Mouse (Mus musculus): Measurements from ENCODE around the gene Tmem232. TPM values are rescaled to one million over a fixed set of nuclear protein-coding genes. Genes with fewer than 3 reads are reported as not detected.

Tmem232 gene
- polyA plus RNA-seq, 1 experiment: 51.3 TPM

DNA sequence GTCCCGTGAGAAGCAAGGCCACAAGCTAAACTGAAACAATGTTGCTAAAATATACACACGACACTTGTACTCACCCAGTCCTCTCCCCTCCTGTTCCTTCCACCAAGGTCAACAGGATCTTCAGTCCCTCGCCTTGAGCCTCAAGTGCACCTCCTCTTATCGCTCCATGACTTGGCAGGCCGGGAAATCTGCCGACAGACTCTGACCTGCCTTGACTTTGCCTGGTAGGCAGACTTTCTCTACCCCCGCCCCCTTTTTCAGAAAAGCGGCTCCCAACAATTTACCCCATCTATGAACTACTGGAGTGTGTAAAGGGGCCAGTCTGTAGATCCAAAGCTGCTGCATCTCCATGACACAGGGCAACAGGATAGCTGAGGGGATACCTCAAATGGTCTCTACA lies 30.9 kb upstream of the Tmem232 start:
- H3K27me3 ChIP-seq (ENCODE audit: control insufficient read depth, insufficient read depth, low read length): no peaks in the 10 kb centered on the region
- TF ChIP-seq CTCF (IDR thresholded peaks at IDR 0.05; ENCODE audit: control insufficient read depth, insufficient read depth, insufficient replicate concordance, low read depth, low read length) (no peak), POLR2A (IDR thresholded peaks at IDR 0.05; ENCODE audit: control insufficient read depth, low read depth, low read length) (no peak)
- H3K4me3 ChIP-seq (ENCODE audit: control insufficient read depth, low read depth, low read length): no peak overlapping the region
- peak overlapping the region; percentile 45 for H3K27ac ChIP-seq (ENCODE audit: control insufficient read depth, insufficient read depth, low read depth, low read length)
- peaks cover 7% of the 10 kb centered on the region for H3K4me1 ChIP-seq (ENCODE audit: control insufficient read depth, insufficient read depth, low read length)
- H3K36me3 ChIP-seq (ENCODE audit: control insufficient read depth, insufficient read depth, low read length): no peaks in the 10 kb centered on the region

DNA sequence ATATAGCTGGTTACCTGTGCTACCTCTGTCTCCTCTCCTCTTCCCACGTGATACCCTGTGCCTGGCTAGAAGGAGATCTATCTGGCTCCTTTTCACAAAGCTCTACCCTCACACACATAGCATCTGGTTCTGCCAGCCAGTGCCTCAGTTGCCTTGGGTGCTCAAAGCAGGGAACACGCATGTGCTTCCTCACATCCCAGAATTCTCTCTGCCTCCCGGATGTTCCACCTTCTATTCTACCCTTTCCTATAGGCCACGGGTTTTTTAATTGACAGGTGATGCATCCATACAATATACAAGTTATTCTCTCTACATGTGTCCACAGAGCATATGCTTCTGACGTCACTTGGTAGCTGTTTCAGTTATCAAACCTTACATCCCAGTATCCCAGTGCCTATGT lies 23.6 kb upstream of the Tmem232 start:
- H3K4me3 ChIP-seq (ENCODE audit: control insufficient read depth, low read depth, low read length): no peak overlapping the region
- no peak overlapping the region for H3K27ac ChIP-seq (ENCODE audit: control insufficient read depth, insufficient read depth, low read depth, low read length)
- peaks cover under 1% of the 10 kb centered on the region for H3K4me1 ChIP-seq (ENCODE audit: control insufficient read depth, insufficient read depth, low read length)
- TF ChIP-seq POLR2A (IDR thresholded peaks at IDR 0.05; ENCODE audit: control insufficient read depth, low read depth, low read length) (no peak), CTCF (IDR thresholded peaks at IDR 0.05; ENCODE audit: control insufficient read depth, insufficient read depth, insufficient replicate concordance, low read depth, low read length) (no peak)
- H3K36me3 ChIP-seq (ENCODE audit: control insufficient read depth, insufficient read depth, low read length): no peaks in the 10 kb centered on the region
- no peaks in the 10 kb centered on the region for H3K27me3 ChIP-seq (ENCODE audit: control insufficient read depth, insufficient read depth, low read length)

- Histone ChIP-seq H3K36me3 (ENCODE audit: control insufficient read depth, insufficient read depth, low read length) (no peaks in the 10 kb centered on the region), H3K27ac (ENCODE audit: control insufficient read depth, insufficient read depth, low read depth, low read length) (no peak overlapping the region), H3K4me3 (ENCODE audit: control insufficient read depth, low read depth, low read length) (no peak overlapping the region), H3K4me1 (ENCODE audit: control insufficient read depth, insufficient read depth, low read length) (peaks cover 9% of the 10 kb centered on the region), H3K27me3 (ENCODE audit: control insufficient read depth, insufficient read depth, low read length) (no peaks in the 10 kb centered on the region)
- TF ChIP-seq CTCF (IDR thresholded peaks at IDR 0.05; ENCODE audit: control insufficient read depth, insufficient read depth, insufficient replicate concordance, low read depth, low read length): no peak
- TF ChIP-seq POLR2A (IDR thresholded peaks at IDR 0.05; ENCODE audit: control insufficient read depth, low read depth, low read length): no peak
Observed at GRCm38 (mm10) chr17:65563345-65563744, 22.8 kb upstream of the Tmem232 start.

GRCm38 (mm10) chr17:65562761-65563160 lies 22.2 kb upstream of the Tmem232 start:
- Histone ChIP-seq H3K36me3 (ENCODE audit: control insufficient read depth, insufficient read depth, low read length) (no peaks in the 10 kb centered on the region), H3K27me3 (ENCODE audit: control insufficient read depth, insufficient read depth, low read length) (no peaks in the 10 kb centered on the region), H3K4me1 (ENCODE audit: control insufficient read depth, insufficient read depth, low read length) (peaks cover 14% of the 10 kb centered on the region), H3K4me3 (ENCODE audit: control insufficient read depth, low read depth, low read length) (no peak overlapping the region), H3K27ac (ENCODE audit: control insufficient read depth, insufficient read depth, low read depth, low read length) (no peak overlapping the region)
- TF ChIP-seq CTCF (IDR thresholded peaks at IDR 0.05; ENCODE audit: control insufficient read depth, insufficient read depth, insufficient replicate concordance, low read depth, low read length): no peak
- TF ChIP-seq POLR2A (IDR thresholded peaks at IDR 0.05; ENCODE audit: control insufficient read depth, low read depth, low read length): no peak

- H3K4me1 ChIP-seq (ENCODE audit: control insufficient read depth, insufficient read depth, low read length): peaks cover 25% of the 10 kb centered on the region
- H3K36me3 ChIP-seq (ENCODE audit: control insufficient read depth, insufficient read depth, low read length): no peaks in the 10 kb centered on the region
- H3K27me3 ChIP-seq (ENCODE audit: control insufficient read depth, insufficient read depth, low read length): no peaks in the 10 kb centered on the region
- H3K27ac ChIP-seq (ENCODE audit: control insufficient read depth, insufficient read depth, low read depth, low read length): no peak overlapping the region
- TF ChIP-seq POLR2A (IDR thresholded peaks at IDR 0.05; ENCODE audit: control insufficient read depth, low read depth, low read length) (no peak), CTCF (IDR thresholded peaks at IDR 0.05; ENCODE audit: control insufficient read depth, insufficient read depth, insufficient replicate concordance, low read depth, low read length) (no peak)
- no peak overlapping the region for H3K4me3 ChIP-seq (ENCODE audit: control insufficient read depth, low read depth, low read length)
Observed at GRCm38 (mm10) chr17:65561361-65562015, 20.9 kb upstream of the Tmem232 start.

DNA sequence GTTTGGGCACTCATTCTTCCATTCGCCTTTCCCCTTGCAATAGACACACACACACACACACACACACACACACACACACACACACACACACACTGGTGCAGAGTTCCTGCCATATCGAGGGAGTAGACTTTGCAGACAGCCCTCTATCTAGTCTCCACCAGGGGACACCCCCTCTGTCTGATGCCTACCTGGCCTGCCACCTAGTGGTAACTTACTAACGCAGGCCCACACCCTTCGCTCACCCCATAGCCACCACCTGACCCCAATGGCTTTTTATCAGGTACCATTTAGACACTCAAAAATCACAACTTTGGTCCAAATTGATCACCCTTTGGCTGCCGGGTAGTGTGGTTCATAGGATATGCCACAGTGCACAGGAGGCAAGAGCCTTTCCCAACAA lies 18.7 kb upstream of the Tmem232 start:
- TF ChIP-seq CTCF (IDR thresholded peaks at IDR 0.05; ENCODE audit: control insufficient read depth, insufficient read depth, insufficient replicate concordance, low read depth, low read length): peak; percentile 56; the same call in 1 of the 2 replicates
- no peak for TF ChIP-seq POLR2A (IDR thresholded peaks at IDR 0.05; ENCODE audit: control insufficient read depth, low read depth, low read length)
- no peak overlapping the region for H3K4me3 ChIP-seq (ENCODE audit: control insufficient read depth, low read depth, low read length)
- H3K36me3 ChIP-seq (ENCODE audit: control insufficient read depth, insufficient read depth, low read length): no peaks in the 10 kb centered on the region
- no peak overlapping the region for H3K27ac ChIP-seq (ENCODE audit: control insufficient read depth, insufficient read depth, low read depth, low read length)
- peaks cover 25% of the 10 kb centered on the region for H3K4me1 ChIP-seq (ENCODE audit: control insufficient read depth, insufficient read depth, low read length)
- H3K27me3 ChIP-seq (ENCODE audit: control insufficient read depth, insufficient read depth, low read length): no peaks in the 10 kb centered on the region

DNA sequence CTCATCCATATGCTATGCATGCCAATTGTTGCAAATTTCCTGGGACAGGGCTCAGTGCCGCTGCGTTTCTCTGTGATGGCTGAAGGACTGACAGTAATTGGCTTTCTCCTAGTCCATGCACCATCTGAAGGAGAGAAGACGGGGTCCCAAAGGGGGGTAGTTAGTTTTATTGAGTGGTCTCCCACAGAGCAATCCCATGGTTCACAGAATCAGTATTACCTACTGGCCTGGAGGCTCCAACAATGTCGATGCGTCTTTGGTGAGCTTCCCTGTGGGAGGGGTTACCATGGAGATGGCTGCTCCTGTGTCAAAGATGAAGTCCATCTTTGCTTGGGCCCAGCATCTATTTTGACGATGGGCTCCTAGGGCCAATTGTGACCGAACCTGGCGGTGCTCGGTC lies 18.2 kb upstream of the Tmem232 start:
- H3K4me3 ChIP-seq (ENCODE audit: control insufficient read depth, low read depth, low read length): peak overlapping the region; percentile 50
- TF ChIP-seq CTCF (IDR thresholded peaks at IDR 0.05; ENCODE audit: control insufficient read depth, insufficient read depth, insufficient replicate concordance, low read depth, low read length): no peak
- TF ChIP-seq POLR2A (IDR thresholded peaks at IDR 0.05; ENCODE audit: control insufficient read depth, low read depth, low read length): no peak

More for the DNA sequence above, 18.2 kb upstream of the Tmem232 start:
- Histone ChIP-seq H3K36me3 (ENCODE audit: control insufficient read depth, insufficient read depth, low read length) (no peaks in the 10 kb centered on the region), H3K4me1 (ENCODE audit: control insufficient read depth, insufficient read depth, low read length) (peaks cover 25% of the 10 kb centered on the region), H3K27me3 (ENCODE audit: control insufficient read depth, insufficient read depth, low read length) (no peaks in the 10 kb centered on the region), H3K27ac (ENCODE audit: control insufficient read depth, insufficient read depth, low read depth, low read length) (no peak overlapping the region)

All from testis, adult 2 months (tissue).